Mouse (Mus musculus) stomach, embryonic 16.5 days (tissue): ENCODE results near the gene Cd8b1. TPM values are rescaled to one million over a fixed set of nuclear protein-coding genes. Genes with fewer than 3 reads are reported as not detected.

Experiments used
- ATAC-seq: fragments of 200-750 bp; cut with Nextera tagmentation; 2 replicates; pipeline ENCODE4 v1.8.0; 2017; ENCODE audit warnings: moderate number of reproducible peaks, moderate TSS enrichment; ENCODE audit not compliant: insufficient read depth, low FRiP score
- H3K27ac ChIP-seq: fragments of 300-500 bp; sonication (generic); 2 replicates; pipeline ENCODE4 v1.5.1; 2014; ENCODE audit warnings: low read length
- H3K27me3 ChIP-seq: fragments of 300-500 bp; sonication (generic); 2 replicates; pipeline ENCODE4 v1.6.1; 2014; ENCODE audit warnings: low read length, control low read depth, mixed read lengths; ENCODE audit not compliant: control insufficient read depth, insufficient read depth
- H3K36me3 ChIP-seq: fragments of 300-500 bp; sonication (generic); 2 replicates; pipeline ENCODE4 v1.6.1; 2014; ENCODE audit warnings: low read length; ENCODE audit not compliant: control insufficient read depth, insufficient read depth
- H3K4me1 ChIP-seq: fragments of 300-500 bp; sonication (generic); 2 replicates; pipeline ENCODE4 v1.6.1; 2014; ENCODE audit warnings: low read length, control low read depth, mixed read lengths; ENCODE audit not compliant: control insufficient read depth, insufficient read depth
- H3K4me2 ChIP-seq: fragments of 300-500 bp; sonication (generic); 2 replicates; pipeline ENCODE4 v1.6.1; 2014; ENCODE audit warnings: low read depth, low read length, mixed read lengths
- H3K4me3 ChIP-seq: fragments of 300-500 bp; sonication (generic); replicated peaks from 2 replicates; pipeline ENCODE4 v1.5.1; 2014; ENCODE audit warnings: mild to moderate bottlenecking, low read length
- H3K9ac ChIP-seq: fragments of 300-500 bp; sonication (generic); 2 replicates; pipeline ENCODE4 v1.6.1; 2014; ENCODE audit warnings: low read length
- H3K9me3 ChIP-seq: fragments of 300-500 bp; sonication (generic); replicated peaks from 2 replicates; pipeline ENCODE4 v1.6.1; 2016; ENCODE audit warnings: low read length, control low read depth; ENCODE audit not compliant: control insufficient read depth
- WGBS: fragments of 180-500 bp; shearing (Covaris S2); extraction: QIAGEN DNeasy Blood & Tissue Kit; methylation state at CpG from one replicate; pipeline ENCODE4 v1.1.7; 2014; 5-methylcytosine and 5-hydroxymethylcytosine counted together
- polyA plus RNA-seq: library from polyadenylated mRNA; unstranded; fragments of >200 nt; fragmentation: Nextera tagmentation; extraction: Ambion mirVana; gene quantifications from 2 replicates; pipeline ENCODE4 v1.2.1, GENCODE M21; 2015

Gene Cd8b1
- polyA plus RNA-seq, 1 experiment from 2014 or later = not detected

GRCm38 (mm10) chr6:71337666-71338065 lies 15.1 kb downstream of the Cd8b1 start:
- Histone ChIP-seq H3K27me3 (no peaks in the 10 kb centered on the region), H3K9ac (no peak overlapping the region), H3K9me3 (no peaks in the 10 kb centered on the region), H3K36me3 (no peaks in the 10 kb centered on the region), H3K27ac (no peak overlapping the region), H3K4me1 (no peaks in the 10 kb centered on the region), H3K4me2 (no peak overlapping the region), H3K4me3 (no peak overlapping the region)
- no peak for ATAC-seq
- 86% methylated on average over 8 of the region's 8 CpGs for WGBS

DNA sequence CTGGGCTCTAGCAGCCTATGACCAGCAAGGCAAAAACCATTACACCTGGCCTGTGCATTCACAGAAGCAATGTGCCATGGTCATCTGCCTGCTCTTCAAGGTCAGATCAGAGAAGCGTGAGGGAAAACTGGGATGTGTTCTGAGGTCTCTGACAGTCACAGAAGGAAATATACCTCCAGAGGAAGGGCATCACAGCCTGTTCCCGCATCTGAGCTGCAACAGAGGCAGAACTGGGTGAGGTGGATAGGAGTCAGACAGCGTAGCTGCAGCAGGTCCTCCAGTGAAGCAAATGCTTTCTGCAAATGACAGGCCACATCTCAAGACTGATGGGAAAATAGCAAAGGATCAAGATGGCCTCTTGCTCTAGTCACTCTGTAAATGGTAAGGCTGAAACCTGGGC lies 16.4 kb downstream of the Cd8b1 start:
- Histone ChIP-seq H3K27me3 (no peaks in the 10 kb centered on the region), H3K27ac (no peak overlapping the region), H3K4me2 (no peak overlapping the region), H3K9me3 (no peaks in the 10 kb centered on the region), H3K9ac (no peak overlapping the region), H3K4me1 (no peaks in the 10 kb centered on the region), H3K36me3 (no peaks in the 10 kb centered on the region), H3K4me3 (no peak overlapping the region)
- 74% methylated on average over 3 of the region's 3 CpGs for WGBS
- ATAC-seq = no peak

DNA sequence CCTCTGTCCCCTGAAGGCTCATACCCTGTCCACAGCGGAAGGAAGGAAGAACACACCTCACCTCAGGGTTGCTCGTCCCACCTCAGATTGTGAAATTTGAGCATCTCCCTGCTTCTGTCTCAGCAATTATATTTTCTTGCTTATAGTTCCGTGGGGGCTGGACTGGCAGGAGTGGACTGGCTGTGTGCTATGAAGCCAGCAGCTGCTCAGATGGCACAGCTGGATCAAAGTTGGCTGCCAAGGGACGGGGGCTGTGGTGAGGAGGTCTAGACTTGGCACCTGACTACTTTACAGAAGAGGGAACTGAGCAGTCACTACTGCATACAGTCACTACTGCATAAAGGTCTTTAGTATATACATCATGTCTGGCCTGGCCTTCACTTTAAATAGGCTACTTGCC lies 16.8 kb downstream of the Cd8b1 start:
- Histone ChIP-seq H3K4me1 (no peaks in the 10 kb centered on the region), H3K36me3 (no peaks in the 10 kb centered on the region), H3K4me2 (no peak overlapping the region), H3K27ac (no peak overlapping the region), H3K9ac (no peak overlapping the region), H3K9me3 (no peaks in the 10 kb centered on the region), H3K4me3 (no peak overlapping the region), H3K27me3 (no peaks in the 10 kb centered on the region)
- no peak for ATAC-seq
- 73% methylated on average over 4 of the region's 4 CpGs for WGBS

- H3K36me3 ChIP-seq = no peaks in the 10 kb centered on the region
- no peak for ATAC-seq
- H3K4me2 ChIP-seq = no peak overlapping the region
- WGBS = 88% methylated on average over 9 of the region's 9 CpGs
- no peaks in the 10 kb centered on the region for H3K27me3 ChIP-seq
- H3K4me3 ChIP-seq = no peak overlapping the region
- no peak overlapping the region for H3K9ac ChIP-seq
- H3K9me3 ChIP-seq = no peaks in the 10 kb centered on the region
- no peak overlapping the region for H3K27ac ChIP-seq
- no peaks in the 10 kb centered on the region for H3K4me1 ChIP-seq
Measured at GRCm38 (mm10) chr6:71341179-71341578, 18.6 kb downstream of the Cd8b1 start.

GRCm38 (mm10) chr6:71348006-71348405 lies 25.4 kb downstream of the Cd8b1 start:
- H3K4me2 ChIP-seq = no peak overlapping the region
- H3K27me3 ChIP-seq = no peaks in the 10 kb centered on the region

DNA sequence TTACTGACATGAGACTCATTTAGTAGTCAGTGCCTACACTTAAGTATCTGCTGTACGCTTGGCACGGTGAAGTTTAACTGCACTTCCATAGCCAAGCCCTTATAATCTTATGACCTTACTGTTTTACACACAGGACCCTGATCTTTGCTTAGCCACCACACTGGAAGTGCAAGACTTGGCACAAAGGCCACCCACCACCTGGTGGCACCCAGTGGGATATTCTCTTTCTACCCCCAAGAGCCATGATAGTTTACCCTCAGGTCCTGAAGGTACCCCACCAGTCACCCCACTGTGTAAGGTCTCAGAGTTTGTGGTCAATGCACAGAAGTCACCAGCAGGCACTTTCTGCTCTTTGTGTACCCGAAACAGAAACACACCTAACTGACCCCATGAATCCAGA lies 28.6 kb downstream of the Cd8b1 start:
- H3K27ac ChIP-seq = no peak overlapping the region
- no peak overlapping the region for H3K4me3 ChIP-seq
- 91% methylated on average over 3 of the region's 3 CpGs for WGBS
- no peak overlapping the region for H3K4me2 ChIP-seq
- H3K4me1 ChIP-seq = no peaks in the 10 kb centered on the region
- ATAC-seq = no peak
- no peaks in the 10 kb centered on the region for H3K27me3 ChIP-seq
- H3K9me3 ChIP-seq = no peaks in the 10 kb centered on the region
- H3K36me3 ChIP-seq = no peaks in the 10 kb centered on the region
- no peak overlapping the region for H3K9ac ChIP-seq

More at GRCm38 (mm10) chr6:71348006-71348405, 25.4 kb downstream of the Cd8b1 start:
- H3K4me1 ChIP-seq = no peaks in the 10 kb centered on the region
- H3K4me3 ChIP-seq = no peak overlapping the region
- ATAC-seq = no peak
- no peak overlapping the region for H3K9ac ChIP-seq
- H3K9me3 ChIP-seq = no peaks in the 10 kb centered on the region
- WGBS = 90% methylated on average over 9 of the region's 9 CpGs
- H3K36me3 ChIP-seq = no peaks in the 10 kb centered on the region
- no peak overlapping the region for H3K27ac ChIP-seq

DNA sequence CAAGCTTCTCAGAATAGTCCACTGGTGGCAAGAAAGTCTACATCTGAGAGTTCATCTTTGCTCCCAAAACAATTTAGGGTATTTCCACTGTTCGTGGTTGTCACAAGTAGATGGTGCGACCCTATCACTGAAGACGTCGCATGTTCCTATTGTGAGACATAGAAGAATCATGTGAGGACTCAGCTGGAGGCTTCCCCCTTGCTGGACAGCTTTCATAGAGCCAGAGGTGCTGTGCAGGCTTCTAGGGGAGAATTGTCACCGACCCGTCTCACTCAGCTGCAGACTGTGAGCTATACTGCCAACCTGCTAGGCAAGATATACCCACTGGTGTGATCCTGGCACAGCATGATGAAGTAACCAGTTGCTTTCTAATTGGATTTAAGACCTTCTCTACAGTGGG lies 29.6 kb downstream of the Cd8b1 start:
- no peak overlapping the region for H3K4me2 ChIP-seq
- 90% methylated on average over 6 of the region's 6 CpGs for WGBS
- H3K9me3 ChIP-seq = no peaks in the 10 kb centered on the region
- no peak for ATAC-seq
- H3K9ac ChIP-seq = no peak overlapping the region
- H3K4me1 ChIP-seq = no peaks in the 10 kb centered on the region
- no peak overlapping the region for H3K27ac ChIP-seq
- H3K27me3 ChIP-seq = no peaks in the 10 kb centered on the region
- H3K4me3 ChIP-seq = no peak overlapping the region
- H3K36me3 ChIP-seq = no peaks in the 10 kb centered on the region

GRCm38 (mm10) chr6:71352866-71353427 lies 30.4 kb downstream of the Cd8b1 start:
- no peak overlapping the region for H3K4me3 ChIP-seq
- no peak overlapping the region for H3K4me2 ChIP-seq
- no peaks in the 10 kb centered on the region for H3K36me3 ChIP-seq
- H3K27me3 ChIP-seq = no peaks in the 10 kb centered on the region
- H3K9ac ChIP-seq = no peak overlapping the region
- H3K27ac ChIP-seq = no peak overlapping the region
- 80% methylated on average over 10 of the region's 10 CpGs for WGBS
- no peaks in the 10 kb centered on the region for H3K4me1 ChIP-seq
- no peaks in the 10 kb centered on the region for H3K9me3 ChIP-seq
- ATAC-seq = no peak

DNA sequence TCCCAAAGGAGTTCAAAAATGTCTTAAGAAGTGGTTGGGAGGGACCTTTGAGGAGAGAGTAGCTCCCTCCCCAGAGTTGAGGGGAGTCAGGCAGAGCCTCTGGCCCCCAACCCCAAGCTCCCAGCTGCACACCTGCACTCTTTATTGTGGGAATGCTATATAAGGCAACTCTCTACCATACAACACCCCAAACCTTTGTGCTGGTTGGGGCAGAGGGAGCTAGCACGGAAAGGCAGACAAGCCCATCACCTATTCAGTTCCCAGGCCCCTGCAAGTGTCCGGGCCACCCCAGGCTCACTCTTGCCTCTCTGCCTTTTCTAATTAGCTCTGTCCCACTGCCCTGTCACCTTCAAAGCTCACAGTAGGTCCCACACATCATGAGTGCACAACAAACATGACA lies 31.1 kb downstream of the Cd8b1 start:
- H3K4me3 ChIP-seq = no peak overlapping the region
- 83% methylated on average over 2 of the region's 2 CpGs for WGBS
- H3K27me3 ChIP-seq = no peaks in the 10 kb centered on the region
- no peak overlapping the region for H3K4me2 ChIP-seq
- no peaks in the 10 kb centered on the region for H3K9me3 ChIP-seq
- H3K9ac ChIP-seq = no peak overlapping the region
- H3K27ac ChIP-seq = no peak overlapping the region
- H3K4me1 ChIP-seq = no peaks in the 10 kb centered on the region
- ATAC-seq = no peak
- no peaks in the 10 kb centered on the region for H3K36me3 ChIP-seq

DNA sequence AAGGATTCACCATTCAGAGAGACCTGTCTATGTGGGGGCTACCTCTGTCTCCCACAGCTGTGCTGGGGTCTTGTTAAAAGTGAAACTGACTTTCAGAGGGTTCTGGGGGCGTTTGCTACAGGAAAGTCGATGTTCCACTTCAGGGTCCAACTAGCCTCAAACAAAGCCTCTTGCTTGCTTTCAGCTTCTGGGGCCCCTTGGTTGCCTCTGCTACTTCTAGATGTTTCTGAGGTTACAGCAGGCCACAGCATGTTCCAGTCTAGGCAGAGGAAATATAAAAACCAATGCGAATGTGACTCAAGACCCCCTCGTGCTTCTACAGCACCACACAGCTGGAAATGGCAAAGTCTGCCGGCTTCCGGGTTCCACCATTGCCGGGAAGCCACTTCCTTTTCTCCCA lies 34.9 kb downstream of the Cd8b1 start:
- H3K4me3 ChIP-seq = no peak overlapping the region

More for the DNA sequence above, 34.9 kb downstream of the Cd8b1 start:
- Histone ChIP-seq H3K27ac (no peak overlapping the region), H3K27me3 (no peaks in the 10 kb centered on the region), H3K4me2 (no peak overlapping the region), H3K9me3 (no peaks in the 10 kb centered on the region), H3K36me3 (no peaks in the 10 kb centered on the region), H3K9ac (no peak overlapping the region), H3K4me1 (no peaks in the 10 kb centered on the region)
- 89% methylated on average over 7 of the region's 7 CpGs for WGBS
- no peak for ATAC-seq
